Mouse (Mus musculus) CD8-positive naive resting alpha-beta T cell, adult 2 months (primary cell): ENCODE results near the gene Stpg1.

ENCODE experiments used
- DNase-seq, 2 experiments: peaks; one replicate each; pipeline ENCODE4 v3.0.0; 2022; ENCODE audit warnings: low read depth in 2 of 2, low spot score in 2 of 2

Stpg1 gene

DNA sequence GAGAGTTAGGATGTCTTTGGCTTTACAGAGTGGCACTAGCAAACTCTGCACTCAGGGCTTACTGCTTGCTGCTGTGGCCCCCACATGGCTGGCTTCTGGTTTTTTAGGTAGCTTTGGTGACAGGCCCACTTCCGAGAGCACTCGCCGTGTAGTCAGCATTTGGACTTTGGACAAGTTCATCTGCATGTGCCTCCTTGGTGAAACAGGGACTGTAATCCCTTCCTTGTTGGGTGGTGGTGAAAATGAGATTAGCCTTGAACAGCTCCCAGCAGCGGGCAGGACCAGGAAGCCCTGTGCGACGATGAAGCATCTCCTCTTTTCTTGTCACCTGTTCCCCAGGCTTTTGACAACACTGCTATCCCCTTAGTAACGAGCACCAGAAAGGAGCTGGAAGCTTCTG, 19.3 kb downstream of the Stpg1 start:
- no peak for DNase-seq

DNA sequence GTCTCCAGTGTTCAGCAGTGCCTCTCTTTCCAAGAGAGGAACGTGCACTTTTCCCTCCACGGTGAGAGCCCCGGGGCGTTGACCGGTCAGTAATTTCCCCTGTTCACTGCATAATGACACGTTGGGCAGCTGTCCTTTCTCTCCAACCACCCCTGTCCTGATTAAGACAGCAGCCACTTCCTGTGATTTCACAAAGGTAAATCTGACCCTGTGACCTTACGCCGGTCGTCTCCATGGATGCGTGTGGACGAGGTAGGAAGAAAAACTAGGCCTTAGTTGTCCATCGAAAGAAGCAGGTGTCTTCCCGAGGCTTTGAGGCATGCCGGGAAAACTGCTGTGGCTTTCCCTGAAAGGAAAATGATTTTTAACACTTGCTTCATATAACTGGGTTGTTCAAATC, 20.3 kb downstream of the Stpg1 start:
- DNase-seq, result no peak

DNA sequence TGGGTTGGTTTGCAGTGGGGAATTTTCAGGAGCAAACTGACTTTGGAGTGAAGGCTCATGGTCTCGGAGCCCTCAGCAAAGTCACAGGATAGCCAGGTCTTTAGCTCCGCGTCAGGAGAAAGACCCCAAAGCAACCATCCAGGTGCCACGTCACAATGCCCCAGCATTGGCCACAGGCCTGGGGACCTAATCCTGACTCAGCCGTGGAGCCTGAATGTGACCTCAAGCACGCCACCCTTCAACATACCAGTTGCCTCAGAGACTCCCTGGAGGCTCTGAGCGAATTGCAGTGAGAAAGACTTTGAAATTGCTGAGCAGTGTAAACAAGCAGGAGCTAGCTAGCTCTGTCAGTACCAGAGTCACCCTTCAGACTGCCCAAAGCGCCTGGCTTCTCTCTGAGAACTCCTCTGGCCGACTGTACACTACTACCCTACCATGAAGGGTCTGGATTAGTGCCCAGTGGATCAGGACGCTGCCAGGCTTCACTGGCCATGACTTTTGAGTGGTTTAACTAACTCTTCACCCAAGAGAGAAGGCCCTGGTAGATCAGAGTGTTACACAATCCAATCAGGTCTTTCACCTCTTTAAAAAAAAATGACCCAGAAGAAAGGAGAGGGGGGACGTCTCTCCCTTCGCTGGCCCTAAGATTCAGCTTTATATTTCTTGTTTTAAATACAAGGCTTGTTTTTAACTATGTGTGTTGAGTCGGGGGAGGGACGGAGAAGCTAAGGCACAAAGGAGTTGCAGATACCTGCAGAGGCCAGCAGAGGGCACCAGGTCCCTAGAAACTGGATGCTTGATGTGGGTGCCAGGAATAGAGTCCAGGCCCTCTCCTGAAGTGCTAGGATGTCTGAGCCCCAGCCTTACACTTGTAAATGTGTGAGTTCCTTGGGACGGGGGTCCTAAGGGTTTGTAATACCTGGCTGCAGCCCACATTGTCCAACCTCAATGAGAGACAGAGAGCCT, 22.0 kb downstream of the Stpg1 start:
- DNase-seq, result peak; percentile 53 to 65

DNA sequence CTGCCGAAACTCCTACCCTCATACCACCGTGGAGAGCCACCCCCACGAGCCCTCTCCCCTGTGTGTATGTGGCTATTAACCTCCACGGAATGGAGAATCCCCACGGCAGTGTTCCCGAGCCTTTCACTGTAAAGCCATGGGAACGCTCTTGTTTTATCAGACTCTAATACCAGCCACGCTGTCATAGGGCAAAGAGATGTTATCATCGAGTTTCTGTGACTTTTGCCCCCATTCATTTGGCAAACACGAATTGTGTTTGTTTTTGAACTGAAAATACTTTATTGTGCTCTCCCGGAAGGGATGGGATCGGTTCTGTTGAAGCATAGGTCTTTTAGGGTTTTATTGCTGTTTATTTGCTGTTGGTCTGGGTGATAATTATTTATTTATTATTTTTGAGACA, 23.5 kb downstream of the Stpg1 start:
- no peak for DNase-seq

DNA sequence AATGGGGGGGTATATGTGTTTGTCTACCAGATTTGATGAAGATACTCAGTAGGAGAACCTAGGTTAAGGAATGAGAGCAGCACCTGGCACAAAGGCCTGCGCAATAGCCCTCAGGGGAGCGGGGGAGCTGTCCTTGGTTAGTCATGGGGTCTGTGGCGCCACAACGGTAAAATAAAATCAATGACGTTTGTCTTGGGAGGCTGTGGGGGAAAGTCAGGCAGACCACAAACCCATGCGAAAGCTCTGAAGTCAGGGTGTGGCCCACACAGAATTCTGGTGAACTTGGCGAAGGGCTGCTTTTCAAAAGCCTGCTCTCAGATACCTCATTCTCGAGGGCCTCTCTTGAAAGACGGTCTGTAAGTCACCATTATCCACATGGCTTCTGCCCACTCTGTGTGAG, 25.8 kb downstream of the Stpg1 start:
- DNase-seq, result peak; percentile 64 to 73

DNA sequence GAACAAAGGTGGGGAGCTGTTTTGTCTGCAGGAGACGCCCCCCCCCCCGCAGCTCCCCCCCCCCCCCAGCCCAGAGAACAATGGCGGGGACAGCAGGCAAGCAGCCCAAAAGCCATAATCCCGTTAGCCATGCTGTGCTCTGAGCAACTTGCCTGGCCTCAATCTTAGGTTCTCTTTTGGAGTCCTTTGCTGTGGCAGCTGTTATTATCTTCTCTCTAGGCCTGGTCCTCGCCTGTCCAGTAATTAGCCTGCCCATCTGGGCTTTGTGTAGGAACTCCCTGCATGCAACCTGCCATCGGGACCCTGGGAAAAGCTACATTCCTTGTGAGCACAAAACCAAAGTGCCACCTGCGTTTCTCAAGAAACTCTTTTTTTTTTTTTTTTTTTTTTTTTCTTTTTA, 29.3 kb downstream of the Stpg1 start:
- DNase-seq, result no peak

DNA sequence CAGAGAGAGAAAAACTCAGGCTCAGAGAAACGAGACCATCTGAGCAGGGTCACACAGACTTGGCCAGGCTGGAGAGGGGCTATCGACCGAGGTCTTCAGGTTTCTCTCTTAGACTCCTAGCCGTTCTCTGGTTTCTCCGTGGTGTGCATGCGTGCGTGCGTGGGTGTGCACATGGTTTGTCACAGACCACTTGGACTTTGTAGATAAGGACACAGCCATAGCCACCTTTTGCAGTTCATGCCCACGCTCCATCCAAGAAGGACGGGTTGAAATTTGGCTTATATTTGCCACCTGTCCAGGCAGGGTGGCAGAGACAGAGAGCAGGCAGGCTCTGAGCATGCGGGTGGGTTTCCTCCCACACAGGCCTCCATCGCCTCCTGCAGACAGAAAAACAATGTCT, 30.5 kb downstream of the Stpg1 start:
- no peak for DNase-seq

DNA sequence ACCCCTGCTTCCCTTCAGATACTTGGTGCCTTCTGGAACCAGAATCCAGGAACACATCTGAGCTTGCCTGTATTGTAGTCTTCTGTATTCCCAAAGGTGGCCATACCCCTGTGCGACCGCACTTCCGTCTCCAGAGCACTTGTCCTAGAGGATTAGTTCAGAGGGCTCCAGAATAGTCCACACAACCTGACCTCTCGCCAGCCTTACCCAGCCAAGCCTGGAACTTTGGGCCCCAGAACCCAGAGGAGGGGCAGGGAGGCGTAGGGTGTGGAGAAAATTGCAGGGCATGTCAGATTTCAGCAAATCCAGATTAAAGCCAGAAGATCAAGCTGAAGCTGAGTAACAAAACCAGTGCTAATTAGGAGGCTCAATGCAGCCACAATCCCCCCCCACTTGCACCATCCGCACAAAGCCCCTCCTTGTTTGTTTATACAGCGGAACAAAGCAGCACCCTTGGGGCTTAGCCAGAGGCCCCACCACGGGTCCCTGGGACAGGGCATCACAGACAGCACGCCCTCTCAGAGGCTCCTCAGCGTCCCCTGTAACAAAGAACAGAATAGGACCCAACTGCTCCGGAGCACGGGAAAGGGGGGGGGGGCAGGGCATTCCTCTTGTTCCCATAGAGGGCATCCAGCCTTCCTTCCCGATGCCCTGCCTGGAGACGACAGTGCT, 31.6 kb downstream of the Stpg1 start:
- no peak for DNase-seq

DNA sequence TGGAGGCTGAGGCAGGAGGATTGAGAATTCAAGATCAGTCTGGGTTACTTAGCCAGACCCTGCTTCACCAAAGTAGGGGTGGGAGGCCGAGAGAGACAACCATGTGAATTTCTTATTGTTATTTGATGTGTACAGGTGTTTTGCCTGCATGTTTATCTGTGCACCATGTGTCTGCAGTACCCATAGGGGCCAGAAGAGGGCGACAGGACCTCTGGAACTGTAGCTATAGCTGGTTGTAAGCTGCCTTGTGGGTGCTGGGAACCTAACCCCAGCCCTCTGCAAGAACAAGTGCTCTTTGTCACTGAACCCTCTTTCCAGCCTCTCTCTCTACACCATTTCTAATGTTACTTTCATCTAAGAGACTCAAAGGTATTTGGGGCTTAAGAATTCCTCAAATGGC, 35.7 kb downstream of the Stpg1 start:
- no peak for DNase-seq

DNA sequence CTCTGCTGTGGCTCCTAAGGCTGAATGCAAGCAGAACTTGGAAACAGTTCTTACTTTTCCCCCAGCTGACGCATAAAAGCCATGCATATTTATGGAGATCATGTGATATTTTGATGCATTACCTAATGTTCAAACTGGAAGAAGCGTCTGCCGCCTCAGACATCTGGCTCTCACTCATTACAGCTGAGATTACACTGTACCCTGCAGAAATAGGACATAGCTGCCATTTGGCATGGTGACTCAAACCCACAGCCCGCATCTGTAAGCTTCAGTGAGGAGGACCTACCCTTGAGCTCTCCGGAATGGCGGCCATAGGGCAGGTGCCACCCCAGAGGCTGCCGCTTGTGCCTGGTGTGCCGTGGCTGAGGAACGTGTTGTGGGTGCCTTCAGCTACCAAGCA, 36.6 kb downstream of the Stpg1 start:
- no peak for DNase-seq

DNA sequence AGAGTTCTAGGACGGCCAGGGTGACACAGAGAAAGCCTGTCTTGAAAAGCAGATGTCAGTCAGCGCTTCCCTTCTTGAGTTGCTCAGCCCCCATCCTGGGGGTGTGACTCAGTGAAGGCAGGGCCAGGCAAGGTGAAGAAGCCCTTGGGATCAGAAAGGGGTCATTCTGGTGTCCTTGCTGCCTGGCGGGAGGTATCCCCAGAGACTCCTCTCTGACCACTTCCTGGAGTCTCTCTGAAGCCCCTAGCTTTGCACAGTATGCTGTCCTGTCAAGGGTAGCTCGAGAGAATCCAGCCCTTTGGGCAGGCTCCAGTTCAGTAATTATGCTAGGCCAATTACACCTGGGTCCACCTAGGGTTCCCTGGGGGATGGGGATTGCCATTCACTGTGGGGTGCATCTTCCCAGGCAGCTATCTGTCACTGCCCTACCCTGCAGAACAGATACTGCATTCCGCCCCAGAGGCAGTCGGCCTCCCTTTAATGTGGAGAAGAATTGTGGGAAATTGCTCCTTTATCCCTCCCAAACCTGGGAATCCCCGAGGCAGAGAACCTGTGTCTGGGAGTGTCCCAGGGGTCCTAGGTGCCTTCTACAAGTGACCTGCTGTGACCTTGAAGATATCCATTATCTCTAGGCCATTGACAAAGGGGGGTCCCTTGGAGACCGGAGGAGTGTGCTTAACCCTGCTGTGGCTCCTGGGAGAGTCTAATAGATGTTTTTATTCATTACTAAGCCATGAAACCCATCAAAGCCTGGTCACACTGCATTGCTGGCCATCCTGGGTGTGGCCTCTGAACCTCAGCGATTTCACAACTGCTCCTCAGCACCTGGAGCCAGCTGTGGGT, 37.4 kb downstream of the Stpg1 start:
- no peak for DNase-seq

DNA sequence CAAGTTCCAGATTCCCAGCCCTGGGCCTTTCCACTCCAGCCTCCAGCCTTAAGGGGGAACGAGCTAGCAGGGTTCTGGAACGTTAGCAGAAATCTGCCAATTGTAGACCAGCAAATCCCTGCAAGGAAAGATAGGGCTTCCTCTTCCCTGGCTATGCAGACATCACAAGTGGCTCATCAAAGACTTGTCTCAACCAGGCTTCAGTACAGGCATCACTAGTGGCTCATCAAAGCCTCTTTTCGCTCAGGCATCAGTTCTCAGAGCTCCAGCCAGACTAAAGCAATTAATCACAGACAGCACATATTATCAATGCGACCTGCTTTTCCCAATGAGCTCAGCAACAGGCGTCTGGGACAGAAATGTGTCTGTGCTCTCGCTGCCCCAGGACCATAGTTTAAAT, 38.4 kb downstream of the Stpg1 start:
- no peak for DNase-seq

DNA sequence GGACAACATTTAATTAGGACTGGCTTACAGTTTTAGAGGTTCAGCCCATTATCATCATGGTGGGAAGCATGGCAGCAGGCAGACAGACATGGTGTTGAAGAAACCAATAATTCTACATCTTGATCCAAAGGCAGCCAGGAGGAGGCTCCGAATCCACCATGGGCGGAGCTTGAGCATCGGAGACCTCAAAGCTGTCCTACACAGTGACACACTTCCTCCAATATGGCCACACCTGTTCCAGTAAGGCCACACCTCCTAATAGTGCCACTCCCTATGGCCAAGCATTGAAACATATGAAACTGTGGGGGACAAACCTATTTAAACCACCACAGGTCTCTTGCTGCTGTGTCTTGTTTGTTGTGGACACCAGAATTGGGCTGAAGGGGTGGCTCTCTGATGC, 40.4 kb downstream of the Stpg1 start:
- no peak for DNase-seq

DNA sequence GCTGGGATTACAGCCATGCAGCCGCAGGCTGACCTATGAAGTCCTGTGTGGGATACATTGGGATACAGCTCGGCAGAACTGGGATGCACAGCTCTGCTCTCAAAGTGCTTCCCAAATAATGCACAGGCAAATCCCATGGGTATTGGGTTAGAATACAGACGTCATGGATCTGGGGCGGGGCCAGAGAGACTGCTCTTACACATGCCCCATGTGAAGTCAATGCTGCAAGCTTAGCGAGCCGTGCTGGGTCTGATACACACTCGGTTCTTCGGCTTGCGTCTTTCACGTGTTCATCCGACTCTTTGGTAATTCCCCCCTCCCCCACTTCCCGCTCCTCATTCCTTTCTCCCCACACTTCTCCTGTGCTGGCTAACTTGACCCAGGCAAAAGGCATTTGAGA, 44.5 kb downstream of the Stpg1 start:
- no peak for DNase-seq

DNA sequence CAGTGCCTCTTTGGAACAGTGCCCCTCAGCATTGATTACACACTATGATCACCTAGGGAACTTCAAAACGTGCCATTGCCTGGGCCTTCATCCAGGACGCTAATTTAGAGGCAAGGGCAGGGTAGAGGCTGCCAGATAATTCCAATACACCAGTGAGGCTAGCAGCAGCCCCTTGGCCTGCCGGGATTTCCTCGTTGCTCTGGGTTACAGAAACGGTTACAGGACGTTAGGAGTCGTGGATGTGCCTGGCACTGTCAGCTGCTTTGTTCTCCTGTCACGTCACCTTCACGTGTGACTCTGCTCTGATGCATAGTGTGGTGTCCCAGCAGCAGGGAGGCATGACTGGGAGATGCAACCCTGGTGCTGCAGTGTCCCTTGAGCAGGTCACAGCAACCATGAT, 45.5 kb downstream of the Stpg1 start:
- DNase-seq, result no peak

DNA sequence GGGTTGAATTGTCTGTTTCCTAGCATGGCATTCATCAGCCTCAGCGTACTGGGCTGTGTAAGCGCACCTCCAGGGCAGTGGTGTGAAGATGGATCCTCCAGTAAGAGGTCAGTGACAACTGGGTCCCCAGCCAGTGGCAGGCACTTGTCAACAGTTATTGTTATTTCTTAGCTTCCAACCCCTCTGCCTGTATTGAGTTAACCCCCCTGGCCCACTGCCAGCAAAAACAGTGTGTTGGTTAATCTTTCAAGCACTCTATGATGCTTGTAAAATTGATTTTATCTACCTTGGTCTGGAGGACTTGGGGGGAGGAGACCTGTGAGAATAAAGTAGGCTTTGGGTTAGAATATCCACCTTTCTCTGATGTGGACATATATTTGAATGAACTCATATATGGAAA, 49.7 kb downstream of the Stpg1 start:
- no peak for DNase-seq

DNA sequence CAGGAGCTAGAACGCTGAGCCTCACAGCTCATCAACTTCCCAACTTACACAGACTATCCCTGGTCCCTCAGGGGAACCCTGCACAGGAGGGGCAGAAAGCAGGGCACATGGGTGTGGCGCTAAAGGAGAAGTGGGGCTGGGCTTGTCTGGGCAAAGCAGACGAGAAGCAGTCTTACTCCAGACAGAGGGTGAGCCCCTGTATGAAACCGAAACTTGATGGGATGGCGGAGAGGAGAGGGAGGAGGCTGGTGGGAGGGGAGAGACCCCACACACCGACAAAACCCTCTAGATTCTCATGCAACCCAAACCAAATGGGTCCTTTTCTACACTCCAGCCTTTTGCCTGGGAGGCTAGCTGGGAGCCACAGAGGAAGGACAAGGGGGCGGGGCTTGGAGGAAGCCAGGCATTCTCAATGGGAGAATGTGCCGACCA, 50.5 kb downstream of the Stpg1 start:
- DNase-seq, result no peak

DNA sequence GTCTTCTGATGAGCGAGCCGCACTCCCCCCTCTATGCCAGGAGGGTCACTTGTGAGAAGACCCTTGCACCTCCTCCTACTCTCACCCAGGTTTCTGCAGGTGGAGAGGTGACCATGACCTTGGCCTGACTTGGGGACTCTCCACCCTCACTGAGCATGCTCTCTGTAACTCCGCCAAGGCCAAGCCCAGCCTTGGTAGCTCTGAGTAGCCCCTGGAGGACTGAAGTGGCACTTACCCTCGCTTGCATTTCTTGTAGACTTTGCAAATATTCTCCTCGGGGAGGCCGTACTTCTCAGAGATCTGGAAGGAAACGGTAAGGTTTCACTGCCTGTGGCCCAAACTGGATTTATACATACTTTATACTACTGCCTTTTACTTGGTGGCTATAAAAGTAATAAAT, 51.4 kb downstream of the Stpg1 start:
- DNase-seq, result no peak

DNA sequence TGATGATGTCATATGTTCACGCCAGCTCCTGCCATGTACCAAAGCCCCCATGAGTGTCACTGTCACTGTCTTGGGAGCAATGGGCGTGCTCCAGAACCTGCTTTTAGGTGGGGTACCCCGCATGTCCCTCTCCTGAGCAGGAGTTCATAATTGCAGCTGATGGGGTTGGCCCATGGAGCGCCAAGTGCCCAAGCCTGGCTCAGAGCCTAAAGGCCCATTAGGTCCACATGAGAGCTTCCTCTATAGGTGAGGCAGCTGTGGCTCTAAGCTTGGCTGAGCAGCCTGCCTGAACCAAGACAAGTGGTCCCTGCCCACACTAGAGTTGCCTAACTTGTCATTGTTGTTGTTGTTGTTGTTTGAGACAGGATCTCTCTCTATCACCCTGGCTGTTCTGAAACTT, 52.2 kb downstream of the Stpg1 start:
- DNase-seq, result no peak

DNA sequence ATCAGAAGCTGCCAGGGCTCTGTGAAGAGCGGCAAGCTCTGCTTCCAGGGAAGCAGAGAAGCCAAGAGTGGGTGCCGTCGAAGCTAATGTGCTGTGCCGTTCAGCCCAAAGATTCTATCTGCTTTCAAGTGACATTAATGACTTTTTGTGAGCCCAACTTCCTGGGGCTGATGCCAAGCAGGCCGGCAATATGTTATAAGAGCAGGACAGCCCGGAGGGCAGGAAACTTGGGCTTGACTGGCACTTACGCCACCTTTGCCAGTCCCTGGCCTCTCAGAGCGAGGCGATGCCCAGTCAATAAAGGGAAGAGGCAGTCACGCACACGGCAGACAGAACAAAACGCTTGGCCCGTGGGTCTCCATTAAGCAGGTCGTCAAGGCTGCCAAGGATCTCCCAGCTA, 53.0 kb downstream of the Stpg1 start:
- no peak for DNase-seq

DNA sequence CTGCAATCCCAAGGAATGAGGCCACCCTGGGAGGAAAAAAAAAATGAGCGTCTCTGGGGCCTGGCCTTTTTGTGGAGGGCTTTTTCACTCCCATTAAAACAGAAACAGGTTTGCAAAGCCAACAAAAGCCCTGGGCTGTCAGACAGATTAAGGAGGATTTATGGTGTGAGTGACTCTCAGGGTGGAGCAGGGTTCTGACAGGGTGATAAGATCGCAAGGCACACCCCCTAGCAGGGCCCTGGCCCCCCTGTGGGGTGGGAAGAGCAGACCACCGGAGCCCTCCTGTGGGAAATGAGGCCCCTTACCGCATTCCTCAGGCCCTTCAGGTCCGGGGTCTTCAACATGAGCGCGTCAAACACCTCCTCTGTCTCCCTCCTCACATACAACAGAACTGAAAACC, 53.5 kb downstream of the Stpg1 start:
- DNase-seq, result no peak
